18 mouse cellular contexts compared by ENCODE assay signal in the genomic region with DNA sequence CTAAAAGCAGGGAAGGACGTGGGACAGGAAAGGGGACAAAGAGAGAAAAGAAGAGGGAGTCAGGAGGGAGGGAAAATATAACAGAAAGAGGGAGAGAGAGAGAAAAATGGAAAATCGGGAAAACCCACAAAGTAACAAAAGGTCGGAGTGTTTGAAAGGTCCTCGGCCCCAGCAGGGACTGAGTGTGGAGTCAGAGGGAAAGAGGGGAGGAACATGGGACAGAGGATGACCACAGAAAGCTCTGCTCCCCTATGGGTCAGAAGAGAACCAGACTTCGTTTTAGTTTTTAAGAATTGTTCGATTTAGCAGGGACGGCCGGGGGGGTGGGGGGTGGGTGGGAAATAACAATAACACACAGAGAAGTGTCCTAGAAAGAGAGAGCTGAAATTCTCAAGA.
DNase-seq lines count a peak whose midpoint lies in the region; ATAC-seq lines count a peak whose summit lies in the region.
"Had no signal": no experiment of that assay in that cellular context is flagged by ENCODE, and none has a peak within 500 bp of the region (broad histone marks: within the 10 kb centered on the region; RNA-seq: fewer than 3 reads in every experiment).

No protein-coding gene starts in this region.

- H3K27me3 ChIP-seq in heart, embryonic 13.5 days (replicated peaks) = no peaks in the 10 kb centered on the region
- no peaks in the 10 kb centered on the region for H3K27me3 ChIP-seq in embryonic facial prominence, embryonic 15.5 days
- no peaks in the 10 kb centered on the region for H3K27me3 ChIP-seq in hindbrain, embryonic 13.5 days
- H3K27me3 ChIP-seq in midbrain, embryonic 15.5 days (replicated peaks) = 0 out of 2 replicates have a peak, but pooled peaks cover 3% of the 10 kb centered on the region

- no peak overlapping the region for H3K9ac ChIP-seq in heart, embryonic 13.5 days
- H3K9ac ChIP-seq in embryonic facial prominence, embryonic 15.5 days = no peak overlapping the region
- no peak overlapping the region for H3K9ac ChIP-seq in hindbrain, embryonic 13.5 days
- no peak overlapping the region for H3K9ac ChIP-seq in midbrain, embryonic 15.5 days
- H3K9ac ChIP-seq: liver, embryonic 12.5 days had no signal

- no peak for DNase-seq in heart, postnatal 10 days
- DNase-seq in left cerebral cortex, postnatal 36 days (ENCODE audit: low spot score in 2 of 2) = no peak
- no peak for DNase-seq in gastrocnemius, adult 8-10 months (ENCODE audit: low spot score in 2 of 2)
- DNase-seq: B cell, adult 2 months; cerebellum, adult 9-11 months; gastrocnemius, postnatal 14 days; lung, postnatal 36 days; right cerebral cortex, adult 18-20 months; thymus, postnatal 4 days had no signal

- no peak overlapping the region for H3K4me3 ChIP-seq in heart, embryonic 13.5 days
- no peak overlapping the region for H3K4me3 ChIP-seq in embryonic facial prominence, embryonic 15.5 days (replicated peaks)
- no peak overlapping the region for H3K4me3 ChIP-seq in hindbrain, embryonic 13.5 days
- H3K4me3 ChIP-seq in midbrain, embryonic 15.5 days = no peak overlapping the region
- H3K4me3 ChIP-seq: erythroblast, embryonic 14.5 days; liver, embryonic 12.5 days had no signal

- H3K9me3 ChIP-seq in heart, embryonic 13.5 days = no peaks in the 10 kb centered on the region
- H3K9me3 ChIP-seq in embryonic facial prominence, embryonic 15.5 days (replicated peaks) = no peaks in the 10 kb centered on the region
- H3K9me3 ChIP-seq in hindbrain, embryonic 13.5 days = no peaks in the 10 kb centered on the region
- H3K9me3 ChIP-seq in midbrain, embryonic 15.5 days = no peaks in the 10 kb centered on the region
- H3K9me3 ChIP-seq: liver, embryonic 12.5 days had no signal

- peaks cover 11% of the 10 kb centered on the region for H3K4me1 ChIP-seq in heart, embryonic 13.5 days
- peaks cover 10% of the 10 kb centered on the region for H3K4me1 ChIP-seq in embryonic facial prominence, embryonic 15.5 days
- peaks cover 16% of the 10 kb centered on the region for H3K4me1 ChIP-seq in hindbrain, embryonic 13.5 days (replicated peaks)
- peaks cover 10% of the 10 kb centered on the region for H3K4me1 ChIP-seq in midbrain, embryonic 15.5 days
- H3K4me1 ChIP-seq: liver, embryonic 12.5 days had no signal

- ATAC-seq in heart, embryonic 13.5 days (ENCODE audit: extremely low read depth, insufficient number of reproducible peaks, low FRiP score, low TSS enrichment) = no peak
- no peak for ATAC-seq in embryonic facial prominence, embryonic 15.5 days (ENCODE audit: insufficient number of reproducible peaks, low FRiP score, low TSS enrichment, low read depth)
- 0 out of 2 replicates have a peak, but pooled peaks have one; percentile 21 for ATAC-seq in hindbrain, embryonic 13.5 days (ENCODE audit: low FRiP score)
- no peak for ATAC-seq in midbrain, embryonic 15.5 days (replicated peaks)
- ATAC-seq in monocyte, adult 5-6 weeks (replicated peaks; ENCODE audit: insufficient number of reproducible peaks, low FRiP score, low TSS enrichment, poor library complexity, severe bottlenecking) = no peak
- ATAC-seq: liver, embryonic 12.5 days had no signal

- no peaks in the 10 kb centered on the region for H3K36me3 ChIP-seq in heart, embryonic 13.5 days
- no peaks in the 10 kb centered on the region for H3K36me3 ChIP-seq in embryonic facial prominence, embryonic 15.5 days
- no peaks in the 10 kb centered on the region for H3K36me3 ChIP-seq in hindbrain, embryonic 13.5 days
- H3K36me3 ChIP-seq in midbrain, embryonic 15.5 days (replicated peaks) = no peaks in the 10 kb centered on the region
- H3K36me3 ChIP-seq: G1E; liver, embryonic 12.5 days had no signal

- 66% methylated on average over 8 of the region's 8 CpGs for whole genome bisulfite sequencing in heart, embryonic 13.5 days
- WGBS in embryonic facial prominence, embryonic 15.5 days = 46% methylated on average over 8 of the region's 8 CpGs
- 45% methylated on average over 8 of the region's 8 CpGs for WGBS in hindbrain, embryonic 13.5 days
- WGBS in midbrain, embryonic 15.5 days = 12% methylated on average over 8 of the region's 8 CpGs

- H3K27ac ChIP-seq in heart, embryonic 13.5 days (replicated peaks) = no peak overlapping the region
- H3K27ac ChIP-seq in embryonic facial prominence, embryonic 15.5 days (replicated peaks) = no peak overlapping the region
- peak overlapping the region; percentile 61 for H3K27ac ChIP-seq in hindbrain, embryonic 13.5 days
- 0 out of 2 replicates have a peak overlapping the region, but pooled peaks have one; percentile 4 for H3K27ac ChIP-seq in midbrain, embryonic 15.5 days
- H3K27ac ChIP-seq: left cerebral cortex, adult 2 months; liver, embryonic 12.5 days had no signal

- intact Hi-C loops in heart, postnatal 10 days (cut with DNase I) = no loop called here
- intact Hi-C loops in left cerebral cortex, postnatal 36 days (cut with DNase I) = no loop called here

- peak overlapping the region; percentile 64; the same call in 1 of the 2 replicates for H3K4me2 ChIP-seq in heart, embryonic 13.5 days
- peak overlapping the region; percentile 42; the same call in 1 of the 2 replicates for H3K4me2 ChIP-seq in embryonic facial prominence, embryonic 15.5 days (replicated peaks)
- peak overlapping the region; percentile 55 for H3K4me2 ChIP-seq in hindbrain, embryonic 13.5 days
- peak overlapping the region; percentile 49 for H3K4me2 ChIP-seq in midbrain, embryonic 15.5 days
- H3K4me2 ChIP-seq: liver, embryonic 12.5 days had no signal

Comparison
In these comparisons a context has a peak if more than half of its experiments do, and no peak if none do; other contexts are left out.
1. H3K27ac ChIP-seq: peak in hindbrain, embryonic 13.5 days (single experiment) and midbrain, embryonic 15.5 days (single experiment); none in heart, embryonic 13.5 days (single experiment) and embryonic facial prominence, embryonic 15.5 days (single experiment).
2. Peak in every context shown above with its lines, with median percentiles within 50 percentile points of each other: H3K4me2 ChIP-seq.